Mouse (Mus musculus) lung, postnatal 0 days (tissue): ENCODE measurements at regions not wholly inside any gene's neighbourhood (a gene's known extent, or its start where the extent isn't known, plus 50 kb on each side); places are given as distances from the start of the nearest gene placed in this dataset.

Experiments used
- ATAC-seq: fragments of 200-750 bp; cut with Nextera tagmentation; 2 replicates; pipeline ENCODE4 v1.8.0; 2017; ENCODE audit warnings: moderate library complexity
- DNase-seq: peaks from one replicate; pipeline ENCODE4 v3.0.0-alpha.2; 2016; ENCODE audit warnings: low spot score
- H3K27ac ChIP-seq: fragments of 300-500 bp; sonication (generic); 2 replicates; pipeline ENCODE4 v1.5.1; 2014; ENCODE audit warnings: antibody characterized with exemption, mild to moderate bottlenecking, low read length, mixed read lengths
- H3K27me3 ChIP-seq: fragments of 300-500 bp; sonication (generic); replicated peaks from 2 replicates; pipeline ENCODE4 v1.6.1; 2014; ENCODE audit warnings: low read length, mixed read lengths; ENCODE audit not compliant: insufficient read depth
- H3K36me3 ChIP-seq: fragments of 300-500 bp; sonication (generic); 2 replicates; pipeline ENCODE4 v1.6.1; 2014; ENCODE audit warnings: low read length, mixed read lengths; ENCODE audit not compliant: insufficient read depth
- H3K4me1 ChIP-seq: fragments of 300-500 bp; sonication (generic); 2 replicates; pipeline ENCODE4 v1.6.1; 2014; ENCODE audit warnings: antibody characterized with exemption, low read depth, low read length, mixed read lengths; ENCODE audit not compliant: insufficient read depth
- H3K4me2 ChIP-seq: fragments of 300-500 bp; sonication (generic); replicated peaks from 2 replicates; pipeline ENCODE4 v1.6.1; 2014; ENCODE audit warnings: low read depth, mild to moderate bottlenecking, low read length, moderate library complexity, mixed read lengths
- H3K4me3 ChIP-seq: fragments of 300-500 bp; sonication (generic); 2 replicates; pipeline ENCODE4 v1.5.1; 2014; ENCODE audit warnings: low read depth, low read length
- H3K9ac ChIP-seq: fragments of 300-500 bp; sonication (generic); replicated peaks from 2 replicates; pipeline ENCODE4 v1.6.1; 2014; ENCODE audit warnings: low read depth, mild to moderate bottlenecking
- H3K9me3 ChIP-seq: fragments of 300-500 bp; sonication (generic); 2 replicates; pipeline ENCODE4 v1.6.1; 2016; ENCODE audit warnings: low read length, mixed read lengths
- CTCF ChIP-seq: IDR thresholded peaks from 2 replicates; pipeline ENCODE4 v1.5.1; 2016; ENCODE audit warnings: antibody characterized with exemption, mild to moderate bottlenecking
- EP300 ChIP-seq: IDR thresholded peaks from 2 replicates; pipeline ENCODE4 v1.6.1; 2016; ENCODE audit warnings: antibody characterized with exemption, mild to moderate bottlenecking, control low read depth
- WGBS: fragments of 180-500 bp; shearing (Covaris S2); extraction: QIAGEN DNeasy Blood & Tissue Kit; methylation state at CpG from one replicate; pipeline ENCODE4 v1.1.7; 2014; 5-methylcytosine and 5-hydroxymethylcytosine counted together

DNA sequence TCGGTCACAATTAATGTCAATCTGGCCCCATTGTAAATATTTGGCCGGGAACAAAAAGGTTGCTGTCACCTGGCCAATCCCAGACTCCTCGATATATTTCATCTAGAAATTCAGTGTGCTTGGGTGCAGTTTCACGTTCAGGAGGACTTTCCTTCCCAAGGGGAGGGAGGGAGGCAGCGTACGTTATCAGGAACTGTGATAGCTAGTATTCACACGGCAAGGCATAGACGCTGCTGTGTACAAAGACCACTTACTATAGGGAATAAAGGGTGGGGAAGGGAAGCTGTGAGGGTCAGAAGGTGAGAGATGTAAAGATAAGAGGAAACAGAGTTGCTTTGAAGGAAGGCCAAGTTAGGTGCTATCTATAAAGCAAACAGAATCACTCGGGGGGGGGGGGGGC lies 132.7 kb upstream of the Sox9 start:
- H3K9me3 ChIP-seq = no peaks in the 10 kb centered on the region
- WGBS = 23% methylated on average over 9 of the region's 9 CpGs
- no peak overlapping the region for H3K9ac ChIP-seq
- ATAC-seq (no peak), DNase-seq (no peak)
- H3K4me1 ChIP-seq = peaks cover 4% of the 10 kb centered on the region; the same call in 1 of the 2 replicates
- H3K27me3 ChIP-seq = no peaks in the 10 kb centered on the region
- TF ChIP-seq EP300 = no peak
- no peak for TF ChIP-seq CTCF
- no peak overlapping the region for H3K4me3 ChIP-seq
- H3K27ac ChIP-seq = no peak overlapping the region
- H3K36me3 ChIP-seq = no peaks in the 10 kb centered on the region
- no peak overlapping the region for H3K4me2 ChIP-seq

DNA sequence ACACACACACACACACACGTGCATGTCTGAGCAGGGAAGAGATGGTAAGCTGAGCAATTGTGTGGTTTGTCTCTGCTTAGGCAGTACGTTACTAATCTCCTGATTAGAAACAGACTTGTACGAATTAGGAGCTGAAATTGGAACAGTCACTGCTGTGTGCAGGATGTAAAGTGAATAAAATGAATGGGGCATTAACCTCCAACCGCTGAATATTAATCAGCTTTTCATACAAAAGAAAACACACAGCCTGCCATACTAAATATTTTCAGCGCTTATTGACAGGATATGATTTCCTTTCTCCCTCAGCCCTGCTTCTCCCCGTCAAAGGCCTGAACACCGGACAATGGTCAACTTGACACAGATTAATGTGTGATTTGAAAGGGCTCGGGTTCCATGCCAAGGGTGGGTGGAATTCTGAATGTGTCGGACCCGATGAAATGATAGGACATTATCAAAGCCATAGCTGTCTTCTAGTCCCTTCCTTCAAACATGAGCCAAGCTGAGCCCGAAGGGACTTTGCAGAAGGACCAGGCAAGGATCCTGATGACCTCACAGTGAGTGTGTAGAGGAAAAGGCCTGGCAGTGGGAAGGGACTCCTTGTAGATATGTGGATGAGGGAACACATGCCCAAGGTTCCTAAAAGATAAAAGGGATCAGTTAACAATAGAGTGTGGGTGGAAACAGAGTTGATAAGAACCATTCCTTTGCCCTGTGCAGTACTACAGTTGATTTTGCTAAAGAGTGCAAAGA lies 124.4 kb upstream of the Sox9 start:
- Histone ChIP-seq H3K36me3 (no peaks in the 10 kb centered on the region), H3K27ac (no peak overlapping the region), H3K4me1 (no peaks in the 10 kb centered on the region), H3K9ac (no peak overlapping the region), H3K9me3 (no peaks in the 10 kb centered on the region), H3K4me2 (no peak overlapping the region), H3K27me3 (no peaks in the 10 kb centered on the region), H3K4me3 (no peak overlapping the region)
- 44% methylated on average over 11 of the region's 11 CpGs for WGBS
- DNase-seq = peak; percentile 26
- TF ChIP-seq EP300 (no peak), CTCF (no peak)
- peak; percentile 60 for ATAC-seq

DNA sequence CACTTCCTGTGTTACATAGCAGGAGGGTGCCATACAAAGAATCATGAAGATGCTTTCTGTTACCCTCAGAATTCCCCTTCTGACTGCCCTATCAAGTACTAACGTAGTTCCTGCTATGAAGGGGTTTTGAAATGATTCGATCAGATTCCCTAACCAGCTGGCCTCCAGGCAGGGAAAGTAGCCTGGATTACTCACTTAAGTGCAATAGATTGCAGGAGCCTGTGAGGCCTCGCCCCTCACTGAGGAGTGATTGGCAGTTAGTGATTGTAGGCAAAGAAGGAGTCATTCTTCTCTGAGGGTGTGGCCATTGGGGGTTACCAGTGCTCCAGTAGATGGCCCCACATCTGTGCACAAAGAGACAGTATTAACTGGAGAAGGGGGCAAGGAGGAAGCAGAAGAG lies 122.1 kb upstream of the Sox9 start:
- 62% methylated on average over 3 of the region's 3 CpGs for WGBS
- ATAC-seq (no peak), DNase-seq (no peak)
- Histone ChIP-seq H3K36me3 (no peaks in the 10 kb centered on the region), H3K9ac (no peak overlapping the region), H3K27ac (no peak overlapping the region), H3K4me2 (no peak overlapping the region), H3K4me3 (no peak overlapping the region), H3K9me3 (no peaks in the 10 kb centered on the region), H3K4me1 (no peaks in the 10 kb centered on the region), H3K27me3 (no peaks in the 10 kb centered on the region)
- TF ChIP-seq CTCF (no peak), EP300 (no peak)

DNA sequence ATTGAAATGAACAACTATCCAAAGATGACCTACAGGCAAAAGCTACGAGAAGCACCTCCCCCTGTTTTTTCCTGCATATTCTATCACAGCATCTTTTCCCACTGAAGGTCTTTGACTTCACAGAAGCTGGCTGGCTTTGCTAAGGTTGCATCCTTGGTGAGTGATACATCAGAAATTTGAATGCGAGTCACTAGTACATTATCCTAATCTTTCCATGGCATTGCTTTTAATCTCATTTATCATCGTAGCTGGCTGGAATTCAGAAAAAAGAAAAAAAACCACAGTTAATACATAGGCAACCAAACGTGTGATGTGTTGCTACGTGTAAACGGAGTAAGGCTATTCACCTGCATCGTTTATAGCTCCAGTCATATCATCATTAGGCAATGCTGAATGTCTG lies 120.6 kb upstream of the Sox9 start:
- no peaks in the 10 kb centered on the region for H3K36me3 ChIP-seq
- no peaks in the 10 kb centered on the region for H3K4me1 ChIP-seq
- H3K9me3 ChIP-seq = no peaks in the 10 kb centered on the region
- no peak overlapping the region for H3K4me3 ChIP-seq
- TF ChIP-seq CTCF = no peak
- TF ChIP-seq EP300 = no peak
- WGBS = 81% methylated on average over 7 of the region's 7 CpGs
- H3K27me3 ChIP-seq = no peaks in the 10 kb centered on the region
- H3K4me2 ChIP-seq = no peak overlapping the region
- H3K27ac ChIP-seq = no peak overlapping the region
- ATAC-seq (no peak), DNase-seq (no peak)
- H3K9ac ChIP-seq = no peak overlapping the region

DNA sequence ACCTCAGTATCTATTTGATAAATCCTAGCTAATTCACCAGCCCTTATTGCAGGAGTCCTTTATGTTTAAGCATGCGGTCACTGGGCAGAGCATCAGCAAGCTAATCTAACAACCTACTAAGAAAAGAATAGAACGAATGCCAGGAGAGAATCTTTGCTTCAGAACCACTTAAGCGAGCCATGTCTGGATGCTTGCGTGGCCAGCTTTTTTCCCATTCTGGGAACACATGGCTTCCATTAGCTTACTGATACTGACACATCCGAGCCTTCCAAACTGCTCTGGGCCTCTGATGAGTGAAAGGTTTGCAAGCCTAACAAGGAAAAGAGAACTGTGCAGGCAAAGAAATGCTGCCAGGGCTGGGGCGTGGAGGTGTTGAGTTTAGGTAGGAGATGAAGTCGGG lies 114.7 kb upstream of the Sox9 start:
- no peak for TF ChIP-seq EP300
- TF ChIP-seq CTCF = no peak
- Histone ChIP-seq H3K27ac (no peak overlapping the region), H3K4me2 (no peak overlapping the region), H3K9ac (no peak overlapping the region), H3K27me3 (no peaks in the 10 kb centered on the region), H3K4me1 (no peaks in the 10 kb centered on the region), H3K9me3 (no peaks in the 10 kb centered on the region), H3K4me3 (no peak overlapping the region), H3K36me3 (no peaks in the 10 kb centered on the region)
- ATAC-seq (no peak), DNase-seq (no peak)
- 83% methylated on average over 7 of the region's 7 CpGs for WGBS

DNA sequence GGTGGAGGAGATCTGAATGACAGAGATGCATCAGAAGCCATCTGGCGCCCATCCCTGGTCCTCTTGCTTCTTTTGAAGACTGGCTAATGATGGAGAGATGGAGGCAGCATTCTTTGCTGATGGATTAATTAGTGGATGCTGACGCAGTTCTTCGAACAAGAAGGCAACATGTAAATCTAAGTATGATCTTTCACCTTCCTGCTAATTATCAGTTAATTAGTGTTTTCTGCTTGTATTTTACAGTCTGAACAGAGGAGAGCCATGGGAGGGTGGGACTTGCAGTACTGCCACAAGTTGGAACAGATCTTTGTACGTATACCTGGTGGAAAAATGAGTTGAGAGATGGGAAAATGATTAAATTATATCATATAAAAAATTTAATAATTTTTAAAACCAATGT lies 109.9 kb upstream of the Sox9 start:
- no peaks in the 10 kb centered on the region for H3K36me3 ChIP-seq
- no peaks in the 10 kb centered on the region for H3K4me1 ChIP-seq
- no peaks in the 10 kb centered on the region for H3K9me3 ChIP-seq
- H3K27me3 ChIP-seq = no peaks in the 10 kb centered on the region
- DNase-seq (no peak), ATAC-seq (no peak)
- H3K27ac ChIP-seq = no peak overlapping the region
- H3K9ac ChIP-seq = no peak overlapping the region
- no peak overlapping the region for H3K4me3 ChIP-seq
- WGBS = 88% methylated on average over 4 of the region's 4 CpGs
- no peak for TF ChIP-seq EP300
- no peak for TF ChIP-seq CTCF
- H3K4me2 ChIP-seq = no peak overlapping the region

DNA sequence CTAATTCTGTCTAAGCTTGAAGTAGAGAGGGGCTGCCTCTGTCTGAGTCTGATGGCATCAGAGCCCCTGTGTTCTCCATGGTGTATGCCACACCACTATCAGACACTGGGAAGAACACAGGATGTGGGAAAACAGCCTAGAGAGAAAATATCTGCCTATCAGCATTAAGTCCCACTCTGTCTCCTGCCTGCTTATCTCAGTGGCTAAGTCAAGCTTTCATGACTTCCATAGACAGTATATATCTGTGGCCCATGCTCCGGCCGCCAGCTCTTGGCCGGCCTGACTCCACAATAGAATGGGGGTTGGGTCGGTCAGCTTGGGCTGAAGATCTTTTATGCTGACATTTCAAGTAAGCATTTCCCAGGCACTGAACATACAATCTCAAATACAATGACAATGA lies 92.0 kb upstream of the Sox9 start:
- WGBS = 71% methylated on average over 4 of the region's 4 CpGs
- no peak for DNase-seq
- no peak overlapping the region for H3K4me3 ChIP-seq
- H3K4me1 ChIP-seq = no peaks in the 10 kb centered on the region
- no peak overlapping the region for H3K4me2 ChIP-seq
- H3K27me3 ChIP-seq = no peaks in the 10 kb centered on the region
- TF ChIP-seq CTCF (no peak), EP300 (no peak)
- no peak overlapping the region for H3K9ac ChIP-seq
- H3K9me3 ChIP-seq = no peaks in the 10 kb centered on the region
- no peak for ATAC-seq
- H3K27ac ChIP-seq = no peak overlapping the region
- no peaks in the 10 kb centered on the region for H3K36me3 ChIP-seq
